Mouse (Mus musculus): ENCODE data around the gene Myh10.

Myh10 gene

GRCm38 (mm10) chr11:68686001-68686400 is 5.4 kb upstream of the Myh10 start:
- H3K27me3 ChIP-seq (ENCODE audit: insufficient read depth, low read length) = no peaks in the 10 kb centered on the region
- peaks cover 8% of the 10 kb centered on the region for H3K9me3 ChIP-seq (ENCODE audit: low read length)
- H3K4me3 ChIP-seq (replicated peaks; ENCODE audit: low read length) = no peak overlapping the region
- no peaks in the 10 kb centered on the region for H3K36me3 ChIP-seq (ENCODE audit: insufficient read depth, low read length)
- peaks cover 2% of the 10 kb centered on the region; the same call in 1 of the 2 replicates for H3K4me1 ChIP-seq (replicated peaks; ENCODE audit: low read depth, low read length)
- TF ChIP-seq POU5F1 (IDR thresholded peaks at IDR 0.05; ENCODE audit: borderline replicate concordance, low read length) = no peak
- no peak for TF ChIP-seq CTCF (conservative IDR thresholded peaks at IDR 0.05; ENCODE audit: low read length)
- TF ChIP-seq NANOG (IDR thresholded peaks at IDR 0.05; ENCODE audit: borderline replicate concordance, low read length) = no peak

GRCm38 (mm10) chr11:68689304-68689703 is 2.1 kb upstream of the Myh10 start:
- TF ChIP-seq POU5F1 (IDR thresholded peaks at IDR 0.05; ENCODE audit: borderline replicate concordance, low read length) (no peak), CTCF (conservative IDR thresholded peaks at IDR 0.05; ENCODE audit: low read length) (no peak), NANOG (IDR thresholded peaks at IDR 0.05; ENCODE audit: borderline replicate concordance, low read length) (no peak)
- Histone ChIP-seq H3K36me3 (ENCODE audit: insufficient read depth, low read length) (no peaks in the 10 kb centered on the region), H3K9me3 (ENCODE audit: low read length) (peaks cover 8% of the 10 kb centered on the region), H3K4me3 (replicated peaks; ENCODE audit: low read length) (no peak overlapping the region), H3K27me3 (ENCODE audit: insufficient read depth, low read length) (peaks cover 16% of the 10 kb centered on the region), H3K4me1 (replicated peaks; ENCODE audit: low read depth, low read length) (peaks cover 18% of the 10 kb centered on the region)

GRCm38 (mm10) chr11:68690465-68690864 is 894 bp upstream of the Myh10 start:
- peaks cover 18% of the 10 kb centered on the region for H3K4me1 ChIP-seq (replicated peaks; ENCODE audit: low read depth, low read length)
- peaks cover 8% of the 10 kb centered on the region for H3K9me3 ChIP-seq (ENCODE audit: low read length)
- H3K4me3 ChIP-seq (replicated peaks; ENCODE audit: low read length) = no peak overlapping the region
- no peak for TF ChIP-seq CTCF (conservative IDR thresholded peaks at IDR 0.05; ENCODE audit: low read length)
- no peak for TF ChIP-seq POU5F1 (IDR thresholded peaks at IDR 0.05; ENCODE audit: borderline replicate concordance, low read length)
- TF ChIP-seq NANOG (IDR thresholded peaks at IDR 0.05; ENCODE audit: borderline replicate concordance, low read length) = no peak
- no peaks in the 10 kb centered on the region for H3K36me3 ChIP-seq (ENCODE audit: insufficient read depth, low read length)
- peaks cover 22% of the 10 kb centered on the region for H3K27me3 ChIP-seq (ENCODE audit: insufficient read depth, low read length)

- H3K27me3 ChIP-seq (ENCODE audit: insufficient read depth, low read length) = peaks cover 22% of the 10 kb centered on the region
- no peak for TF ChIP-seq POU5F1 (IDR thresholded peaks at IDR 0.05; ENCODE audit: borderline replicate concordance, low read length)
- TF ChIP-seq NANOG (IDR thresholded peaks at IDR 0.05; ENCODE audit: borderline replicate concordance, low read length) = no peak
- TF ChIP-seq CTCF (conservative IDR thresholded peaks at IDR 0.05; ENCODE audit: low read length) = no peak
- H3K9me3 ChIP-seq (ENCODE audit: low read length) = peaks cover 8% of the 10 kb centered on the region
- H3K4me1 ChIP-seq (replicated peaks; ENCODE audit: low read depth, low read length) = peaks cover 18% of the 10 kb centered on the region
- no peaks in the 10 kb centered on the region for H3K36me3 ChIP-seq (ENCODE audit: insufficient read depth, low read length)
- H3K4me3 ChIP-seq (replicated peaks; ENCODE audit: low read length) = peak overlapping the region; percentile 94
Observed at GRCm38 (mm10) chr11:68692010-68692692, 792 bp downstream of the Myh10 start.

- Histone ChIP-seq H3K4me1 (replicated peaks; ENCODE audit: low read depth, low read length) (peaks cover 18% of the 10 kb centered on the region), H3K27me3 (ENCODE audit: insufficient read depth, low read length) (peaks cover 22% of the 10 kb centered on the region), H3K36me3 (ENCODE audit: insufficient read depth, low read length) (no peaks in the 10 kb centered on the region), H3K4me3 (replicated peaks; ENCODE audit: low read length) (peak overlapping the region; percentile 94), H3K9me3 (ENCODE audit: low read length) (peaks cover 8% of the 10 kb centered on the region)
- TF ChIP-seq POU5F1 (IDR thresholded peaks at IDR 0.05; ENCODE audit: borderline replicate concordance, low read length) (no peak), NANOG (IDR thresholded peaks at IDR 0.05; ENCODE audit: borderline replicate concordance, low read length) (no peak), CTCF (conservative IDR thresholded peaks at IDR 0.05; ENCODE audit: low read length) (no peak)
Observed at GRCm38 (mm10) chr11:68692693-68693446, 1.5 kb downstream of the Myh10 start.

GRCm38 (mm10) chr11:68693447-68694040 is 2.2 kb downstream of the Myh10 start:
- peaks cover 18% of the 10 kb centered on the region for H3K4me1 ChIP-seq (replicated peaks; ENCODE audit: low read depth, low read length)
- TF ChIP-seq POU5F1 (IDR thresholded peaks at IDR 0.05; ENCODE audit: borderline replicate concordance, low read length) (no peak), CTCF (conservative IDR thresholded peaks at IDR 0.05; ENCODE audit: low read length) (no peak), NANOG (IDR thresholded peaks at IDR 0.05; ENCODE audit: borderline replicate concordance, low read length) (no peak)
- no peaks in the 10 kb centered on the region for H3K36me3 ChIP-seq (ENCODE audit: insufficient read depth, low read length)
- peaks cover 22% of the 10 kb centered on the region for H3K27me3 ChIP-seq (ENCODE audit: insufficient read depth, low read length)
- peaks cover 8% of the 10 kb centered on the region for H3K9me3 ChIP-seq (ENCODE audit: low read length)
- H3K4me3 ChIP-seq (replicated peaks; ENCODE audit: low read length) = no peak overlapping the region

- no peaks in the 10 kb centered on the region for H3K27me3 ChIP-seq (ENCODE audit: insufficient read depth, low read length)
- H3K9me3 ChIP-seq (ENCODE audit: low read length) = peaks cover 9% of the 10 kb centered on the region
- TF ChIP-seq NANOG (IDR thresholded peaks at IDR 0.05; ENCODE audit: borderline replicate concordance, low read length) (no peak), CTCF (conservative IDR thresholded peaks at IDR 0.05; ENCODE audit: low read length) (no peak), POU5F1 (IDR thresholded peaks at IDR 0.05; ENCODE audit: borderline replicate concordance, low read length) (no peak)
- no peaks in the 10 kb centered on the region for H3K4me1 ChIP-seq (replicated peaks; ENCODE audit: low read depth, low read length)
- no peak overlapping the region for H3K4me3 ChIP-seq (replicated peaks; ENCODE audit: low read length)
- peaks cover 49% of the 10 kb centered on the region for H3K36me3 ChIP-seq (ENCODE audit: insufficient read depth, low read length)
Observed at GRCm38 (mm10) chr11:68702370-68702769, 11.0 kb downstream of the Myh10 start.

GRCm38 (mm10) chr11:68703360-68703759 is 12.0 kb downstream of the Myh10 start:
- TF ChIP-seq CTCF (conservative IDR thresholded peaks at IDR 0.05; ENCODE audit: low read length) (no peak), POU5F1 (IDR thresholded peaks at IDR 0.05; ENCODE audit: borderline replicate concordance, low read length) (no peak), NANOG (IDR thresholded peaks at IDR 0.05; ENCODE audit: borderline replicate concordance, low read length) (no peak)
- Histone ChIP-seq H3K4me3 (replicated peaks; ENCODE audit: low read length) (no peak overlapping the region), H3K27me3 (ENCODE audit: insufficient read depth, low read length) (no peaks in the 10 kb centered on the region), H3K9me3 (ENCODE audit: low read length) (peaks cover 9% of the 10 kb centered on the region), H3K36me3 (ENCODE audit: insufficient read depth, low read length) (peaks cover 49% of the 10 kb centered on the region), H3K4me1 (replicated peaks; ENCODE audit: low read depth, low read length) (no peaks in the 10 kb centered on the region)

Measured in E14TG2a.4 (cell line).